Mouse (Mus musculus): Measurements from ENCODE around the gene Zdhhc6.

DNA sequence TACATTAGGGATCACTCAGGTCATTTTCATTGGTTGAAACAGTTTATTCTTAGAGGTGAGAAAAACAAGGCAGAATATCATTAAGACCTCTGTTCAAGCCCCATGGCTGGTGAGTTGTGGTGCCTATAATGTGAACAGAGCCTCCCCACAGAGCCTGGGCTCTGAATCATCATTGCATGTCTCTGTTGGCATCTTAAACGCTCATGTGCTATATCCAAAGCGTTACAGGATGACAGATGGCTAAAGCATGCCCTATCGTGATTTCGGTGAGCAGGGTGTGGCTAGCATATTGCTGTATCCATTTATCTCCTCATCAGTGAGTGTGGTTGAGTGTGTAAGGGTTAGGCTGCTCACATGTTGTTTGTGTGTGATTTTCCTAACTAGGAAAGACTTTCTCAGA lies 11.7 kb upstream of the Zdhhc6 start:
- TF ChIP-seq CTCF (IDR thresholded peaks at IDR 0.05; ENCODE audit: low read depth, low read length) (no peak), POLR2A (IDR thresholded peaks at IDR 0.05; ENCODE audit: insufficient read depth, low read length) (no peak)
